Mouse (Mus musculus) brain, adult 10 weeks (tissue): Measurements from ENCODE around the gene Muc5b. TPM values are rescaled to one million over a fixed set of nuclear protein-coding genes. Genes with fewer than 3 reads are reported as not detected.

Source experiments
- polyA plus RNA-seq: library from polyadenylated mRNA; stranded (reverse); fragments of 350-450 nt; fragmentation: Illumina TruSeq; extraction: RNeasy Lipid Tissue Mini Kit (QIAGEN cat#74804); gene quantifications from one replicate; pipeline ENCODE4 v1.2.3, GENCODE M21; 2015; ENCODE audit warnings: low read depth, low replicate concordance

Gene Muc5b
- polyA plus RNA-seq: not detected

GRCm38 (mm10) chr7:141838779-141839178, at the start of gene Muc5b:
TSS of gene Muc5b (plus strand) at chr7:141839070.

GRCm38 (mm10) chr7:141918407-141918806, 79.5 kb downstream of the Muc5b start, which contains the start of gene Tollip:
TSS of gene Tollip (minus strand) at chr7:141918507.

Other genes starting within 250 kb of the Muc5b start
- not detected for gene Muc6, start 183.8 kb upstream of the Muc5b start, polyA plus RNA-seq
- gene Muc2, start 148.7 kb upstream of the Muc5b start, polyA plus RNA-seq: not detected
- gene Muc5ac, start 50.1 kb upstream of the Muc5b start, polyA plus RNA-seq: not detected
- gene Tollip, start 79.4 kb downstream of the Muc5b start, polyA plus RNA-seq: 111 TPM
- 129 TPM for gene Brsk2, start 110.7 kb downstream of the Muc5b start, polyA plus RNA-seq
- 41.2 TPM for gene Mob2, start 222.0 kb downstream of the Muc5b start, polyA plus RNA-seq